Mouse (Mus musculus): Measurements from ENCODE around the gene St6galnac3.

- TF ChIP-seq CTCF (IDR thresholded peaks at IDR 0.05) (no peak), POLR2A (IDR thresholded peaks at IDR 0.05; ENCODE audit: insufficient read depth, low read depth, low read length) (no peak)
Measured at GRCm38 (mm10) chr3:153399574-153399973, 325.4 kb downstream of the St6galnac3 start.
